Mouse (Mus musculus) bone marrow macrophage, adult 2 months (primary cell): ENCODE measurements around the gene Parva.

Experiments
- CTCF ChIP-seq: IDR thresholded peaks from 2 replicates; pipeline ENCODE4 v1.5.1; 2012; ENCODE audit warnings: low read depth, mild to moderate bottlenecking, low read length, moderate library complexity
- POLR2A ChIP-seq: IDR thresholded peaks from 2 replicates; pipeline ENCODE4 v1.6.1; 2012; ENCODE audit warnings: mild to moderate bottlenecking, low read depth, low read length, borderline replicate concordance

- TF ChIP-seq CTCF (no peak), POLR2A (no peak)
Measured at GRCm38 (mm10) chr7:112399425-112400170, 27.7 kb upstream of the Parva start.
